Mouse (Mus musculus) left cerebral cortex, adult 9 months (tissue): ENCODE results near the gene Fbxl17.

Experiments used
- DNase-seq, 2 experiments: peaks; one replicate each; pipeline ENCODE4 v3.0.0; 2022; ENCODE audit warnings: low spot score in 2 of 2

Fbxl17 gene

DNA sequence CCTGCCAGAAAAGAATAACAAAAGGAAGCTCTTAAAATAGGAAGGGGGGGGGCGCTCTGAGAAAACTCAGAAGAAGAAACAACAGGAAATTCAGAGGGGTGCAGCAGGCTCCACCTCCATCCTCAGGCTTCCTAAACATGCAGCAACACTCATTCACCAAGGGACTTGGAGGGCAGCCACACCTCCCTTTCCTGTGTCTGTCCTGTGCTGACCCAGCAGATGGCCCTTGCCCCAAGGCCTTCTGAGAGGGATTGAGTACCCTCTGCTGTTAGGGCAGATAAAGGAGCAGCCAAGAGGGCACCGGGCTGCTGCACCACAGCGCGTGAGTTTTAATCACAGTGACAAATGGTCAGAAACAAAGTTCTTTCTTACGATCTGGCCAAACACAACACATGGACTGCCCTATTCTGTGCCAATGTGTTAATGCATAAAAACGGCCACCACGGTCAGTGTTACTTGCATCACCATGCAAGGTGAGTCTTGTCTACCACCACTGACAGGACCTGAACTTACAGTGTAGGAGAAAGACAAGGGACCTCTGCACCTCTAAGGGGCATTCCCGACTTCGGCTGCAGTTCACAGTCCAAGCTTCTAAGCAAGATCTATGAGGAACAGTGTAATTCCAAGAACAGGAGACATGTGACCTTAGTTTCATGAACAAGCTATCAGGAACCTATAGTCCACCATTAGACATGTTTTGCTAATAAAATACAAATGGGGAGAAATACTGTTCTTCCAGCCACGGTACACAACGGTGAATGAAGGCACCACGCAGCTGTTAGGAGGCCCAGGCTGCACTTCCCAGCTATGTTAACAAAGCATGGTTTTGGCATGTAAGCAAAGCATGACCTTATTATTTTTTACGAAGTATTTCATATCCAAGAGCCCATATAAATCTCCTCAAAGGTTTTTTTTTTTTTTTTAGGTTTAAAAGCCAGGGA is 96.8 kb downstream of the Fbxl17 start:
- no peak for DNase-seq

GRCm38 (mm10) chr17:63402170-63402569 is 97.6 kb downstream of the Fbxl17 start:
- DNase-seq = no peak

DNA sequence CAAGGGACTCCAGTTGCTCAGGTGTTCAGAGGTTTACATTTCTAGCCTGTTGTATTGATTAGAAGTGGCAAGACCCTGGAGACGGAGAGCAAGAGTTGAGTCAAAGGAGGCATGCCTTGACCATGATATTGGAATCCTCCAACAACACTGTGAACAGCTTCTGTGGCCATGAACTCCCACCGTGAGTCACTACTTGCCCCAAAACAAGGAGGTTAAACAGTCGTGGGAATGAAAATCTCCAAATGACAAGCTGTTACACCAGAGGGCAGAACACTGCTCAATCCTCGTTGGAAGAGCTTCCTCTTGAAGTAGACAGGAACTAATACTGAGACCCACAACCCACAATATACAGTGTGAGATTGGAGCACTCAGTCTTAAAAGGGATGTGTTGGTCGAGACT is 99.2 kb downstream of the Fbxl17 start:
- DNase-seq = no peak

DNA sequence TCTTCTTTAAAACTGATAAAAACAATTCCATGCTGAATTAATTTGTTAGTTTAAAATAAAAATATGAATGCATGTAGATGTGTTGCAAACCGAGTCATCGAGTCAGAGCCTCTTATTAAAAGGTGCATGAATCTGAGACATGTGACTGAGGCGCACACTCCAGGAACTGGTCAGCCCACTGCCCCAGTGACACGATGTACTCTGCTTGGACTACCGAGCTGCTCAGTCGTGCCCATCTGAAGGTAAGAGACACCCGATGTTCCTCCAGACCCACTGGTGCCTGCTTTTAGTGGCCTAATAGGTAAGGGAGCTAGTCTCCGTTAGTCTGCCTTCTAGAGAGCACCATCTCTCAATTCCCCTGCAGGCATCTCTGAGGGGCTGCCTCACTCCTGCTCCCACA is 100.0 kb downstream of the Fbxl17 start:
- no peak for DNase-seq

DNA sequence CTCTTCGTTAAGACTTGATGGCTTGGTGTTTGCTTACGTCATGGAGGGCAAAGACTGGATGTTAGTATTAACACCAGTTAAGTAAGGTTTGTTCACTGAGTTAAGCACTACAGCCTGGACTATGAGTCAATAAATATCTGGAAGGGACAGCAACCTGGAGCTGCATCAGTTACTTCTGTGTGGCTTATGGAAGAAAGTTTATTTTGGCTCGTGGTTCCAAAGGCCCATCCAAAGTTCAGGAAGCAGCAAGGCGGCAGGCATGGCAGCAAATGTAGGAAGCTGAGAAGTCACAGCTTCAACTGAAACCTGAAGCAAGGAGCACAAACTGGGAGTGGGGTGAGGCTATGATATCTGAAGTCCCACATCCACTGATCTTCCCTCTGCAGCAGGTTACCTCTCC is 108.3 kb downstream of the Fbxl17 start:
- no peak for DNase-seq

DNA sequence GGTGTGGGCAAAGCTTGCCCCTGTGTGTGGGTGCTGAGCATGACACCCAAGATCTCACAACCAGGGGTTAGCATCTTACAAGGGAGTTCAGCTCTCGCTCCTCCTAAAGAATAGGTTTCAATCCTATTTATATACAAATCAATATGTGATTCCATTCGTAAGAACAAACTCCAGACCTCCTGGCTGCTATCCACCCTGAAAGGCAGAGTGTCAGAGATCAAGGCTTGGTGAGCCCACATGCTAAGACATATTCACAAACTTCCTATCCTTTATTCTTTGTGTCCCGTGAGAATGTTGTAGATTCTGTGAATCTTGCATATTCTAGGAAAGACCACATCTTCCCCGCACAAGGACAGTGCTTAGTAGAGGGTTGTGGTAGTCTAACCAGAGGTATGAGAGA is 108.9 kb downstream of the Fbxl17 start:
- no peak for DNase-seq

- no peak for DNase-seq
Measured at GRCm38 (mm10) chr17:63370977-63371376, 128.8 kb downstream of the Fbxl17 start.

GRCm38 (mm10) chr17:63369631-63370310 is 130.0 kb downstream of the Fbxl17 start:
- no peak for DNase-seq

DNA sequence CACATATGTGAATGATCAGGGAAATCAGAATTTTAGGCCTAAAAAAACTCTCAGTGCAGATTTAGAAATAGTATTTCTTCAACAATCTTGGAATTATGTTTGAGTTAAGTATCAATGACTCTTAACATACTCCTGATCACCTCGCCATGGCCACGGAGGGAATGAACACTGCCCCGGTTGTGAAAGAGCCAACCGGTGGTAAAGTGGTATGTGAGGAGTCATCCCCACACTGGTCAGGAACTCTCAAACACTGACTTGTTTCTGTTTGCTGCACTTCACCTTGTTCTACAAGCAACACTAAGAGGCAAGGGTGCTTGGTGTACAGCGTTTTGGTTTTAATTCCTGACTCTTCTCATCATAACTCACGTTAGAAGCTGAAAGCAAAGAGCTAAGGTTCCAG is 132.3 kb downstream of the Fbxl17 start:
- DNase-seq = no peak

- peak in 1 of 2 experiments; percentile 18 for DNase-seq
Measured at GRCm38 (mm10) chr17:63366045-63366444, 133.8 kb downstream of the Fbxl17 start.

DNA sequence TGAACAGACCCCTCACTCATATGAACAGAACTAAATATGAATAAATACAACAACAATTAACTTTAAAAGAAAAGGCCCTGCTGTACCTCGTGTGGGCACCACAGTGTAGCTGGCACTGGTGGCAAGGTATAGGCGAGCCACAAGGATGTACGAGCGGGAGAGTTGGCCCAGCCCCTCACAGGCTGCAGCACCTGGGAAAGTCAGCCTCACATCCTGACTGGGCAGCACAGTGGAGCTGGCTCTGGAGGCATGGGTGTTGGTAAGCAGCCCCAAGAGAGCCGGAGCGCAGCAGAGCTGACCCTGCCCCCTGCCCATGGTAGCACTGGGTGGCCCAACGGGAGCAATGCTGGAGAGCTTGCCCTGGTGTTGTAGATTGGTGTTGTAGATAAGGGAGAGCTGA is 135.2 kb downstream of the Fbxl17 start:
- DNase-seq = no peak

DNA sequence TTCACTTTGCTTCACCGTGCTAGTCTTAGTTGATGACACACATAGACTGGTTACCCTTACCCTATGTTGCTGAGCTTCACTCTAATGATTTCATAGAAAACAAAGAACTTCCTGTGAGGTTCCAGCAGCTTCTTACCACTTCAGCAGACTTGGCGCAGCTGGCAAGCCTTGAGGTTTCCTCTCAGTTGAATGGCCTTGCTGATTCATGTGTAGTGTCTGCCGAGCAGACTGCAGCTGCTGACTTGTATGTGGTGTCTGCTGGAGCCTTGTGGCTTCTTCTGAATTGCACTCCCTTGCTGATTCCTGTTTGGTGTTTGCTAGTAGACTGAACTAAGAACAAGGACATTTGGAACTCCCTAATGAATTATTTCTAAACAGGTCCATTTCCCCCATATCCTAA is 137.6 kb downstream of the Fbxl17 start:
- DNase-seq = no peak

DNA sequence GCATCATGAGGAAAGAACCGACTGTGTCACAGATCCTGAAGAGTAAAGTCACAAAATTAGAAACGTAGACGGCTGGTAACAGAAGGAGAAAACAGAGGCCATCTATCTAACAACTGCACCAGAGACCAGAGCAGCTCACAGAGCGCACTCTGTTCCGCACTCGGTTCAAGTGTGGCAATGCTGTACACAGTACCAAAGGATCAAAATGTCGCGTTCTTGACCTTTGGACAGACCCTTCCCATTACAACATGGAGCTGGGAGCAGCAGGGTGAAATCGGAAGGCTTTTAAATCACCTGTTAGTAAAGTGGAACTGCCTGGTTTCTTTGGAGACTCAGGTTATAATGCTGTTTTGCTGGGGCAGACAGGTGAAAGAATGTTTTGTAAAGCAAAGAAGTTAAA is 138.1 kb downstream of the Fbxl17 start:
- no peak for DNase-seq

GRCm38 (mm10) chr17:63358837-63359236 is 141.0 kb downstream of the Fbxl17 start:
- no peak for DNase-seq

- DNase-seq = no peak
Measured at GRCm38 (mm10) chr17:63356202-63356601, 143.6 kb downstream of the Fbxl17 start.

GRCm38 (mm10) chr17:63352634-63353195 is 147.1 kb downstream of the Fbxl17 start:
- DNase-seq = no peak

DNA sequence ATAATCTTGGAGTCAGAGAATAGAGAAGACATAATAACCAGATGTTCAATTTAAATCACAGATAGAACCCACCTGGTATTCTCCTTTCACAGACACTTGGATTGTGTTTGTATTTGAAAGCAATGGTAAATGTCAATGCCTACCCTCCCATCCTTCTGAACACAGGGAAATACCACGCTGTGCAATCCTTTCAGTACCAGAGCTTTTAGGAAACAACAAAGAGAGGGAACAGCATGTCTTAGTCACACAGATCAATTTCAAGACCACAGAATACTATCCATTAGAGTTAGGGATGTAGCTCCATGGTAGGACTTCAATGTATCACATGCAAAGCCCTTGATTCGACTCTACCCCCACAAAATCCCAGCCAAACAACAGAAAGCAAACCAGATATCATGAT is 148.1 kb downstream of the Fbxl17 start:
- no peak for DNase-seq

- DNase-seq = no peak
Measured at GRCm38 (mm10) chr17:63350876-63351509, 148.8 kb downstream of the Fbxl17 start.

DNA sequence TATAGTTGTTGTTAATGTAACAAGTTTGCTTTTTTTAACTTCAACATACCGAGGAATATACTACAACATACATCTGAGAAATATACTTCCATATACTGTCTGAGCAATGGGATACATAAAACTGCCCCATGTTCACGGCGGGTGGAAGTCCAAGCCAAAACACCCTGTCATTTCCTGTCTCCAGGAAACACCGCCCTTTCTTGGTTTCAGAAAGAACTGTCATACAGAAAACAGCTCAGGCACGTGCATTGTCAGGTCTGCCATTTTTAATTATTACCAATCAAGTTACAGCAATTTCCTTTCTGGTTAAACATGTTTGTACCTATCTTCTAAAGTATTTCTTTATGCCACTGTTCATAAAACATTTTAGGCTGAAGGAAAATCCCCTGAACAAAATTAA is 155.7 kb downstream of the Fbxl17 start:
- DNase-seq = no peak

- DNase-seq = no peak
Measured at GRCm38 (mm10) chr17:63343076-63343475, 156.7 kb downstream of the Fbxl17 start.

DNA sequence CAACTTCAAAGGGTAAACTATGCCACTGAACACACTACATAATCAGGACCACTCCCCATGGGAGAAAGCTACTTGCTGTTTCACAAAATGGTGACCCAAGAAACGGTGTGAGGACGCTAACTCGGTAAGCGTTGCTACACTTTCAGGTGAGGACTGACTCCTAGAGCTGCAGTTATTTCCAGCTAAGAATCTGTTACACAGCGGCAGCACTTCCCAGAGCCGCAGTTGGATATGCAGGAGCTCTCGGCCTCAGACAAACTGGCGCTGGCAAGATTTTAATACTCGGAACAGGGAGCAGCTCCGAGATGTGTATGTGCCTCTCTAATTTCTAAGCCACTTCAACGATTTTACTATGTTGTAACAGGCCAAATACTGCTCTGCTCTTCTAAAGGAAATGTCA is 157.4 kb downstream of the Fbxl17 start:
- DNase-seq = no peak

DNA sequence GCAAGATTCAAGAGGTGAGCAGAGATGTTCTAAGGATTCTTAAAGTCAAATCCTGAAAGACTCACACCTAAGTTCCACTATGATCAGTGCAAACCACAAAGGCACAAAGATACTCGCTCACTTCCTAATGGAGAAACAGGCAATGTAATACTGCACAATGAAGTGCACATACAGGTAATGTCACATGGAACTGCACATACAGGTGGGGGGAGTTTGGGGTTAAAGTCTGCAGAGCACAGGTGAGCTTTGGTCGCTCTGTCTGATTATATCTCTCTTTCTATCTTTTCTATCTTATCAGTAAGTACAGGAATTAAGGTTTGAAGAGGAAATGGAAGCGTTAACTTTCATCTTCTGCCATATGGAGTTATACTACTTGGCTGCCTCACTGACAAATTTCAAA is 158.6 kb downstream of the Fbxl17 start:
- no peak for DNase-seq
